Mouse (Mus musculus) small intestine, adult 2 months (tissue): ENCODE data around the gene Dlg1.

Experiments
- CTCF ChIP-seq: fragments of 200-500 bp; IDR thresholded peaks from 2 replicates; pipeline ENCODE4 v1.5.1; 2012; ENCODE audit warnings: low read depth, mild to moderate bottlenecking, control low read depth, inconsistent platforms, low read length, moderate library complexity, mixed read lengths; ENCODE audit not compliant: insufficient replicate concordance, insufficient read length; ENCODE audit errors: extremely low read depth
- POLR2A ChIP-seq: fragments of 200-500 bp; IDR thresholded peaks from 2 replicates; pipeline ENCODE4 v1.6.1; 2012; ENCODE audit warnings: low read depth, mild to moderate bottlenecking, control low read depth, inconsistent platforms, low read length, moderate library complexity

DNA sequence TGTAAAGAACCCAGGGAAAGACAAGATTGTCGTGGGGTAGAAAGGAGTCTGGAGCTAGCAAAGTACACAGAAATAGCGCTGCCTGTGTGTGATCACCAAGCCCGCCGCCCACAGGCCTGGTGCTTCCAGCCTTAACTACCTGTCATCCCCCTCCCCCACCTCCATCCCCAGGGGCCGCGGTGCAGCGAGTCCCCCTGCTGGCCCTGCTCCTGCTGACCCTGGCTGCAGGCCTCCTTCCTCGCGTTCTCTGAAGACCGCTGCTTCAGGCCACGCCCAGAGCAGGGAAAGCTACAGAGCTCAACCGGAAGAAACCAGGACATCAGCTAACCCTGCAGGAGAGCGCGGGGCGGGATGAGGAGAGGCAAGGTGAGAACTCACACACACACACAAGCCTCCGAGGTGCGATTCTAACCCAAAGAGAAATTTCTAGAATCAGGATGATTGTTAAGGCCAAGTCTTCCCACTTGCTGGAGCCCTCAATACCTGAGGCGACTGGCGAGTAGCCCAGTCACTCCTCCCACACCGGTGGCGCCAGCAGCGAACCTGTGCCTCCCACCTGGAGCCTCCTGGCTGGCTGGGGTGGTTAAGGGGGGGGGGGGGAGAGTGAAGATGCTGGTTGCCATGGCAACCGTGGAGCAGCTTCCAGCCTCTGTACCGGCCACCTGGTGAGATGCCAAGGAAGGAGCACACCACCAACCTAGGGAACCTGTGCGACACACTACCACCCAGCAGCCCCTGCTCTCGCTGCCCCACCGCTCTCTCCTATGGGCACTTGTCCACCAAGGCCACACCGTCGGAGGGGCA is 233.9 kb downstream of the Dlg1 start:
- TF ChIP-seq CTCF = no peak
- no peak for TF ChIP-seq POLR2A
